Mouse (Mus musculus) liver (tissue): ENCODE data around the gene Col1a2.

Experiments
- DNase-seq: peaks from one replicate; pipeline ENCODE4 v3.0.0-alpha.2; 2020; ENCODE audit warnings: mixed read lengths

Col1a2 gene

DNA sequence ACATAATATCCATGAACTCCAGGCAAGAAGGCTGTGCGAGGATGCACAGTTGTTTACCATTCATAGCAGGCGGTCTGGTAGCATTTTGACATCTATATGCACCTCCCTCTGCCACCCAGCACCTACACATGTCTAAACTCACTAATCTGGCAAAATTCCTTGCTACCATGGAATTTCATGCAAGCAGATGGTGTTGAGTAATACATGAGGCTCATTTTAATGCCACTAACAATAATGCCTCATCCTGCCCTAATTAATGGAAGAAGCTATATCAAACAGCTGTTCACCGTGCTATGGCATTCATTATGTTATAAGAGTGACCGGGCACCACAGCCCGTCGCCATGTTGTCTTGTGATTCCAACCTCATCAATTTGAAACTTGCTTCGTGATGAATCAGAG is 23.8 kb downstream of the Col1a2 start:
- no peak for DNase-seq

DNA sequence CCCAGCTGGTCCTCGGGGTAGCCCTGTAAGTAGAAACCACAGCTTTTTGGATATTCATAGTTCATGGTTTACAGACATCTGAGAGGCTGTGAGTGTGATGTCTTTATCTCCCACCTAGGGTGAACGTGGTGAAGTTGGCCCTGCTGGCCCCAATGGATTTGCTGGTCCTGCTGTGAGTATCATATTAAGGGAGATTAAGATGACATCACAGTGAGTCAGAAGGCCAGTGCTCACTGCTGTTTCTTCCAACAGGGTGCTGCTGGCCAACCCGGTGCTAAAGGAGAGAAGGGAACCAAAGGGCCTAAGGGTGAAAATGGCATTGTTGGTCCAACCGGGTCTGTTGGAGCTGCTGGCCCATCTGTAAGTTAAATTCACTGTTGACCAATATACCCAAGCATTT is 26.4 kb downstream of the Col1a2 start:
- no peak for DNase-seq

DNA sequence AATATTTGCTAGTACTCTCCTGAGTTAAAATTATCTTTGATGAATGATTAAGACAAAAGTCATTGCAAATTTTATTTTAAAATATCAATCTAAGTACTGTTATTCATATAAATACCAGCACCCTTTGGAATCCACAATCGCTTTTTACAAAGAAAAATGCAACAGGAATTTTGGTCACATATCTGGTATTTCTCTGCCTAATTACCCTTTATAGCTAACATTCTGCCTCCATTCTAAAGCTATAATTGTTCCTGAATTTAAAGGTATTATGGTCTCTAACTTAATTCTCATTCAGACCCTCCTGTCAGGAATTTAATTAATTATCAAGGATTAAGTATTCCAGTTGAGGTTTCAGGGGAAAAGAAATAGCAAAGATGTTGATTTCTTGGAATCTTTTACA is 28.3 kb downstream of the Col1a2 start:
- DNase-seq = no peak

DNA sequence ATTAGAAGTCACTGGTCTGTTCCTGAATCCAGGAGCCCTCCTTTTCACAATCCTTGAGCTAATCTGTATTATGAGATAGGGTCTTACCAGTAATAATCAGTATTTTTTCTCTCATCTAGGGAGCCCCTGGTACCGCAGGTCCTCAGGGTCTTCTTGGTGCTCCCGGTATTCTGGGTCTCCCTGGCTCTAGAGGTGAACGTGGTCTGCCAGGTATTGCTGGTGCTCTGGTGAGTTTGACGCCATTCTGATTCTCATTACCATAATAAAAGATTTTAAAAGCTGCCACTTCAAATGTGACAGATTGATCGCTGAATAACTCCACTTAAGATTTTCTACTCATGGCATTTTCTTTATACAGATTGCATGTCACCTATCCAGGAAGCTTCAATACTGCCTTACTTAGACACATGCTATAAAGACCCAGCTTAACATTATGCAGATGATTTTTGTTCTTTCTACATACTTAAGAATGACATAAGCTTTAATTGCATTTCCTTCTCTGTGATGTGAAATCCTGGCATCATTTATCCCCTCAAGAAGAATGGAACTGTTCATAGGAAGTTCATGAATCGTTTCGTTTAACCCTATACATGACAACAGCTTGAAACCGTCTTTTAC is 30.0 kb downstream of the Col1a2 start:
- no peak for DNase-seq

DNA sequence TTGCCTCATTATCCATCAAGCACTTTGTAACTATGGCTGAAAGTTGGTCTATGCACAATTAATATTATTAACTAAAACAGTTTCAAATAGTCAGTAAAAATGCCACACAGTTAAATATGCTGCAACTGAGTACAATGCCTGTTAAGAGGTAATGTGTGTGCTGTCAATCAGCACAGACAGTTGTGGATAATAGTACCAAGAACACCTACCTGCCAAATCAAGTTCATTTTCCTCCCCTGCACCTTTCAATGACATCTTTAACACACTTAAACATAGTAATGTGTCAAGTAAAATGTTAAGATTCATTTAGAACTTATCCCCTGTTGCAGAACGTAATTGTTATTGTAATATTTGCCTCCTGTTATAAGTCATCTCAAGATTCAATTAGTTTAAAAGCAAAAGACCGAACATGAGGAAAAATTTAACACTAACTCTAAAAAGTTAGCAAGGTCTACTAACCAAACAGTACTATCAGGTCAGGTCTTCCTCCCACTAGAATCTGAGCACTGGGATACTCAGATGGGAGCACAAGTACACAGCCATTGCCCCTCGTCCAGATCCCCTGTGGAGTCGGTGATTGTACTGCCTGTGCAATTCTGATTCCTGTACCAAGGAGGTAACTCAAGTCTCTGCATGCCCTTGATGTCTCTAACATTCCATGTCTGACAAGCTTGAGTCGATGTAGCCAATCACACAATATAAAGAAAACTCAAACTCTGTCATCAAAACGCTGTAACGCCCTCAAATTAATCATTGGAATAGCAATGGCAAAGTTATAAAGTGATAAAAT is 37.5 kb downstream of the Col1a2 start:
- DNase-seq = no peak

DNA sequence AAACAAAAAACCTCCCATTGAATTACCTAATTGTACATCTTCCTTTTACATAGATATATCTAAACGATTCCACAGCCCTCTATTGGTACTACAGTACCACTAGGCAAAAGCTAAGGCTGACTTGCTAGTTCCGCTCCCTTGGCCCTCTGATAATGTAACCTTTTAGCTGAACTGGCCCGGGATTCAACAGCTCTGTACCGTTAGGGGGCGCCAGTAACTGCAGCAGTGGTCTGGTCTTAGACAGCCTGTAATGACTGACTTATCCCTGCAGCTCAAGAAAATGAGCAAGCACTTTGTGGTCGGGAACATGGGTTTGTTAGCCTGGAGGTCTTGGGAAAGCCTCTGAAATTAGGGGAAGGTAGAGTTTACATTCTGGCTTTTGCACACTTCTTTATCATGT is 39.9 kb downstream of the Col1a2 start:
- peak; percentile 52 for DNase-seq

DNA sequence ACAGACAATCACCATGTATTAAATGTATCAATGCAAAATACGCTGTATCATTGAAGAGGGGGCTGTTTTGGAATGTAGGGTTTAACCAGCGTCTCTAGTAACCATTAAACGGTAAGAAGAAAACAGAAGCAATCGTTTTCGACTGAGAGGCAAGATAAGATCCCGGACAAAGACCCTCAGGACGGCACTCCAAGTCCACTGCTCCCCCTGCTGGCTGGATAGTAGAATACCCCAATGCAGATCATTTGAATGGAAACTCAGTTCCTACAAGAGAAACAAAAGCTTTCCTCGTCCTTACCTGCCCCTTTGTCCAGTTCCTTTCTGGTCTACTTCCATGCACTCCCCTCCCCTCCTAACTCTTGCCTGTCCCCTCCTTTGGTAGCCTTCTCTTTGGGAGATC is 41.1 kb downstream of the Col1a2 start:
- peak; percentile 38 for DNase-seq

DNA sequence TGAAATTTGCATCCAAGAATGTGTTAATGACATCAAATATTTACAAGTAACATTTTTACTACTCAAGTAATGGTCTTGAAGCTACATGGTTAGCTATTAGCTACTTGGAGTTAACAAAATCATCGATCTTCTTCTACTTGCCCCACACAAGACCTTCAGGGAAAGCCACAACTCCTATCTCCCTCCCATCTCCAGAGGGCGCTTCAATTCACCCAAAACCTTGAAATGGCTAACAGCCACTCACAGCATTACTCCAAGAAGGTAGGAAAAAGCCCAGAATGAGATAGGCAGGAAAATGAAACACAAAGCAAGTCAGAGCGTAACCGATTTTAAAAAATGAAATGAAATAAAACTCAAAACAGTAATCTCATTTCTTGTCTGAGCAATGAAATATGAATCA is 44.3 kb downstream of the Col1a2 start:
- DNase-seq = no peak

DNA sequence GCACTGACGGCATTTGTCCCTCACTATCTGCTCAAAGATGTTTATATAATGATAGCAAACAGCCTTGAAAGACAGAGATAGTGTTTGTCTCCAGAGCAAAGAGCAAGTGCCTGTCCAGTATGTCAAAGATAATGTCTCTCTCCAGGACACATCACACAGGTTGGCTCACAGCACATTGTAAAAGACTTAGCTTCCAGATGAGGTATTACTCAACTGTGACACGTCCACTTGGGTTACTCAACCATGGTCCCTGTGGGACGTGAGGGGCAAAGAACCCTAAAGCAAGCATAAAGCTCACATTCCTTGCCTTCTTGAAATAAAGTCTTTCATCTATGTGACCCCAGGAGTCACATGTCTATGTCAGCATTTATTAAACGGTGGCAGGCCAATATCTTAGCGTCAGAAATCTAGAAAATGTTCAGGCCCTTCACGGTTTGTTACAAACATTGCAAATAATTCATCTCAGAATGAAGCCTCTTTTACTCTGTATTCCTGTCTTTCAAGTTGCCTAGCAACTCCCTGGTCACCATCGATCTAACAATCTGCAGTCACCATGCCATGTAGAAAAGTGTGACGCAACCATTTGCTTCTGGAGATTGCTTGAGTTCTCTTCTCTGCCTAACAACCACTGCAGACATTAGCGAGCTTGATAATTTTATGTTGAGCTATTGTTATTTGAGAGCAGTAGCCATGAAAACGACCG is 45.4 kb downstream of the Col1a2 start:
- no peak for DNase-seq

DNA sequence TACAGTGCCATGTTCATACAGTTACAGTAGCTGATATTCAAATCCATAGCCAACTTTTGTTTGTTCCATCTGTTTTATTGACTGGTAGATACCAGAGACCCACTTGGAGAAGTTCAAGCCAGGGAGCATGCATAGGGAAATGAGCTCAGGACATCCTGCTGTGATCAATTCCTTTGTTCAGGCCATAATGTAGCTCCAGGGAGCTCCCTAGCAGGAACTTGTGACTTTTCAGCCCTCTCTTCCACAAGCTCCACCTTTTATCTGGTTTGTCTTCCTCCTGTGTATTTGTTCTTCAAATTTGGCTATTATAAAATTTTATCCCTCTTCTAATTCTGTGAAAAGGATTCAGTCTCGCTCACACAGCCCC is 45.9 kb downstream of the Col1a2 start:
- DNase-seq = no peak

DNA sequence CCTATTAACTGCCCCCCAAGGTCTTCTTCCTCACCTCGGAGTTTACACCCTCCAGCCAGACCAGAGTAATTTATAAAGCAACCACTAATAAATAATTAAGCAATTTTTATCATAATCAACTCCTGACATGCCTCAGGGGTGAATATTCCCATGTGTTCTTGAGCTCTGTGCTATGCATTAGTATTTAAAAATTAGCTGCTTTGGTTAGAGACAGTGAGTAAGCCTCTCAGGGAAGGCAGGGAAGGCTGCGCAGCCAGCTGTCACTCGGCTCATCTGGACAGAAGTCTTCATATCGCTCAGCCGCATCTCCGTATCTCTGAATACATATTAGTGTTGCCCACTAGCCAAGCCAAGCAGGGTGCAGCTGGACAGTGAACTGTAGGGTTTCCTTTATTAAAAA is 50.8 kb downstream of the Col1a2 start:
- DNase-seq = no peak

DNA sequence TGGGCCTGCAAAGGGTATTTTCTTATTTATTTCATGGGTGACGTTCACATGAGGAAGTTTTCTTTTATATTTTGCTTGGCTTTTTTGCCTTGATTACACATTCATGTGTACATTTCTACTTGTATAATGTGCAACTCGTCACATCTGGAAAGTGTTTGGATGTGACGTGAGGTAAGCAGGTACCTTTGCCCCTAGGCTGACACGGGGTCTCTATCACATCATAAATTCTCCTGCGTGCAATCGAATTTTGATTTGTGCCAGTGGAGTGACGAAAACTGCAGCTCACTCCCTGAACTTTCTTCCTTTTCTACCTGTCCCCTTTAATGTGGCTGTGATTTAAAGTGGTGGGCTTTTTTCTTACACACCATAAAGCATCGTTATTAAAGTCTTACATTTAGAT is 52.5 kb downstream of the Col1a2 start:
- DNase-seq = no peak

DNA sequence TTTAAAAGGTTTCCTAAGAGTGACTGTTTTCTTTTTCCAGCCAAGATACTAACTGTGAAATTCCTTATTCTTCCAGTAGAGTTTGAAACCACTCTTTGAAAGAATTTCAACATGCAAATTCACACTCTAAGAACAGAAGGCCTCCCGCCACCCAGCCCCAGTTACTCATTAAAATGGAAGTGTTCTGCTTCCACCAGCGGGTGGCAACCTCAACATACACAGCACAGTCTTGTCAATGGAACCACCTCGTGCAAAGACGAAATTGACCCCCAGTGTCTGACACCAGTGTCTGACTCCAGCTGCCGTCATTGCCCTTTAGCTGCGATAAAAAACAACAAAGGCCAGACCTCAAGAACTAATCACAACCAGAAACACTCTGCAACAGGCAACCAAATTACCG is 53.1 kb downstream of the Col1a2 start:
- peak; percentile 49 for DNase-seq

DNA sequence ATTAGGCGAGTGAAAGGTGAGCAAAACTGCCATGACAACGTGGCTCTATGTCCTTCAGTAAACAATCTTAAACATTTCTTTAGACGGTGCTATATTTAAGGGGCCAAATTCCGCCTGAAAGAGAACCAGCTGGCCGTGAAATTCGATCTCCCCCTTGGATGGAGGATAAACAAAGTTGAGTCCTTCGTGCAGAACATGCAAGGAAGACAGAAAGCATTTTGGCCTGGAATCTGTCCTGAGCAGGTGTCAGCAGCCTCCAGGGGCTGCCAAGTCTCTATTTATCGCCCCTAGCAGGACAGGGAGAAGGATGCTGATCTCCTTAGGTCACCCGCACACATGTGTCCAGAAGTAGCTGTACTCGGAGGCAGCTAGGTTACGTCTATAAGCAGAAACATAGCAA is 56.5 kb downstream of the Col1a2 start:
- no peak for DNase-seq

DNA sequence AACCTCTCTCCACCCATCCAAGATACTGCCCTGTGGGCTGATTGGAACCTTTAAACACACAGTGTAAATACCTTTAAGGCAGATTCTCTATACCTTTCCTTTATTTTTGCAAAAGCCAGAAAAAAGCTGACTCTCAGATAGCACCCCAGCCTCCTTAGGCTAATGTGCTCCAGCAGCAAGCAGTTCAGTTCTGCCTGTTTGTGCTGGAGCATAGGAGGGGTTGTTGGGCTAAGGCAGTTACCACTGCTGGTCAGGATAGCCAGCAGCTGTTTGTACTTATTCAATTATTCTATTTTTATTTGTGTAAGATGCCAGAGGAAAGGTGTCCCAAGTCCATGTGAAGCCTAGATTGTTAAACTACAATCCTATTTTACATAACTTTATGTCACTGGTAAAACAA is 57.0 kb downstream of the Col1a2 start:
- DNase-seq = no peak

DNA sequence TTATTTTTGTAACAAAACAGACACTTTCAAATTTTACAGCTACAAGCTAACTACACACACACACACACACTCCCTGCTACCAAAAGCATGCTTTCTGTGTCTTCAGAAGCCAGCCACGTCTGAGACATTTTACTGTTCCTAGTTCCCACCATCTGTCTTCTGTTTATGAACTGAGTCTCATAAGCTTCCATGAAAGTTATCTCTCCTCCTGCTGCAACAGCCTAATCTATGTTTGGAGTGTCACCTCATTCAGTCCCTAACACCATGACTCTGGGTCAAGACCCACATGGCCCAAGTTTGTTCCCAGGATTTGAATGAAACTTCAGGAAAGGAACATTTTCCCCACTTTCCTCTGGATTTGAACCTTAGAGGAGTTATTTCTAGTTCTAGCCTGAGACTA is 57.8 kb downstream of the Col1a2 start:
- DNase-seq = no peak

DNA sequence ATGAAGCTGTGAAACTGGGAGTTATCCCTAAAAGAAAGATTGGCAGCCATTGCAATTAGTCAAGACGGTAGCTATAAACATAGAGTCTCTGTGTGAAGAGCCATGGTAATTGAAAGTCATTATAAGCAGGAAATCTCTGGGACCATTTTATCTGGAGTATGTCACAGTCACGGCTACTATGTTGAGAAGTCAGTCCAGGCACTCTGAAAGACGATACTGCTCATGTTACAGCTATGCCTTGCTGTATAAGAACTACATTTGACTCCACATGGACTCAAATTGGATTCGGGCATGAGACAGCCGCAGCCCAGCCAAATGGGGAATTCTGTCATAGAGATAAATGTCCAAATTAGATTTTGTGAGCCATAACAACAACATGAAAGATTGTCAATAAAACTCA is 58.9 kb downstream of the Col1a2 start:
- DNase-seq = no peak

DNA sequence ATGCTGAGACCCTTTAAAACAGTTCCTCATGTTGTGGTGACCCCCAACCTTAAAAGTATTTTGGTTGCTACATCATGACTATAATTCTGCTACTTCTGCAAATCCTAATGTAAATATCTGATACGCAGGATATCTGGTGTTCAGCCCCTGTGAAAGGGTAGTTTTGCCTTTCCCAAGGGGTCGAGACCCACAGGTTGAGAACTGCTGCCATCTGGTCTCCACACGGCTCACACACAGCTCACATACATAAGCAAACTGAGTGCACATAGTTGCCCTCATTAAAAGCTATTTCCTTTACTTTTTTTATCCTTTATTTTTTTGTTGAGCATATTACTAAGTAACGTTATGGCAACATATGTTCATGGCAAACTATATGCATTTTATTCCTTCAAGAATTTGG is 65.8 kb downstream of the Col1a2 start:
- DNase-seq = no peak

DNA sequence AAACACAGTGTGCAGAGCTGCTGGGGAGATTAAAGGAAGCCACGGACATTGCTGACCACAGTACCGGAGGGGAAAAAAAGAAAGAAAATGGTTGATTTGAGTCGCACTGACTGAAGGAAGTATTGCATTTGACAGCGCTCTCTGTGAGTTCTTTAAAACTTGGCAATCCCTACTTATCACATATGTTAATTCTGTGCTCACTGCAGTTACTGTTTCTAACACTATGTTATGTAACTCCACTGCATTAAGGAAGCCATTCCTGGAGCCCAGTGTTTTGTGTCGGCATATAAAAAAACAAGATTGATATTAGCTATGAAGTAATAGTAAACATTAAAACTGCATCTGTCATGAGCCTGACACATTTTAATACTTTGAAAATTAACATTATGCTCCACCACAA is 73.1 kb downstream of the Col1a2 start:
- DNase-seq = no peak

DNA sequence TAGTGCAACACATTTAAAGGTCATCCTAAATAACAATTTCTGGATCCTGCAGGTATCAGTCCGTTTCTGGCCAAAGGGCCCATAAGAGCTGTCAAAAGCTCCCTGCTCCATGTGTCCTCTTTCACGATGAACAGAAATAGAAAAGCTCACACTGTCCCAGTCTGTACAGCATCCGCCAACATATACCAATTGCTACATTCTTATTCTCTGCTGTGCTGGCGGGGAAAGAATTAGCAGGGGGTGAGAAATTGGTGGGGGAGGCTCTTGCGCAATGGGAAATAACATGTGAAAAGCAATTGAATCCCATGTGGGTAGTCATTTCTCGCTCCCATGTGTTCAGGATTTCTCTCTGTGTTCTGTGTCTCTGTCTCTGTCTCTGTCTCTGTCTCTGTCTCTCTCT is 73.7 kb downstream of the Col1a2 start:
- no peak for DNase-seq

DNA sequence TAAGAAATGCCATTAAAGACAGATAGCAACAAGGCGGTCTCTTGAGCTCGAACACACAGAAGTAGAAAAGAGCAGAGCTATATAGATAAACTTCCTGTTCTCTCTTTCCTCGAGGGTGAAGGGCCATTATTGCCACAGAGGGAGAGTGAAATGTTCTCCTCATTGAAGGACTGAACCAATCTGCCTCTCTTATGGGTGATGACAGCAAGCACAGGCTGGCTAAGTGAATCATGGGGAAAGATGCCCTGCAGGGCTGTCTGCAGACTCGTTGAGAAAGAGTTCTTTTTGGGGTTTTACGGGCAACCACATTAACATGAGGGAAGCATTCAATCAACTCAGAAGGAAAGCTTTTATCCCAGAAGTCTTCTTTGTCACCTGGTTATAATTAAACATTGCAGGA is 75.0 kb downstream of the Col1a2 start:
- no peak for DNase-seq

DNA sequence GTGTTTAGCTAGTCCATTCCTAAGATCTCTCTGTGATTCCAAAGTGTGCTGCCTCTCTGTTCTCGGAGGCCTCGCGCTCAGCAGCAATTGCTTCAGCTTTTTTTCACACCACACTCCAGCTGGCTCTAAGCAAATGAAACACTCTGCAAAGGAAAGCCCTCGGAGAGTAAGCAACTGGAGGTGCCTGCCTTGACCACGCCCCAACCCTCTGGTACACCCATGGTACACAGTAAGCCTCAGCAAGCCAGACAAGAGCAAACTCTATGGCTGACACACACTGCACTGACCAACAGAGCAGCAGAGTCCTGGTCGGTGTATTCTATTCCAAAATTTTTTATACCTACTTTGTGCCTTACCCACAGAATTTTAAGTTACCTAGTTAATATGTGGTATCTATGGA is 78.9 kb downstream of the Col1a2 start:
- no peak for DNase-seq

DNA sequence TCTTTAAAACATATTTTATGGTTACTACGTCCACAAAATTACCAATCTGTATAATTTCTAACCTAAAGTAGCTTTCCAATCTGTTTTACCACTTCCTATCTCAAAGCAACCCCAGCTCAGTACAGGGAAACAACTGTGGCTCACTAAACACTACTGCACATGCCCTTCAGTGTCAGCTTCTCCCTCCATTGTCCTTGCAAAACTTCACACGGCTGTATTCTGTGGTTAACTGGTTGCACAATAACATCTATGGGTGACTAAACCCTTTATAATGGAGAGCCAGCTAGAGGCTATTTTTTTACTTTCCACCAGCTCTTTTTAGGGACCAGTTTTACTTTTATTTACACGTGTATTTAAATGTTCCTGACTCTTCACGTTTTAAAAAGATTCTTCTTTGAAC is 83.3 kb downstream of the Col1a2 start:
- DNase-seq = no peak

DNA sequence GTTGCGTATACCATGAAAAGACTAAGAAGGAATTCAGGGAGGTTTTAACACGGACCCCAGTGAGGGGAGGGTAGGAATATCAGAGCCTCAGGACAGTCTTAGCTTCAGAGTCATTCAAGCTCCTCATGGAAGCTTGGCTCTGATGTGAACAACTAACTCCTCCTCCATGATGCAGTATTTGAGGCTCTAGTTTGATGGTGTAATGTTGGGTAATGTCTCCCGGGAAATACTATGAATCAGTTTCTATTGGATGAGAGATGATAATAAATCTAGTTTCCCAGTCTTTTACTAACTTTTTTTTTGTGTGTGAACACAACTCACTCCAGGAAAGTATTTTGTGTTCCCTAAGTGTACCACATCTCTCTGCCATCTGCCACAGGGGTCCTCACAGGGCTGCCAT is 84.1 kb downstream of the Col1a2 start:
- DNase-seq = no peak
